Mouse (Mus musculus): ENCODE data around the gene Slc5a6.
A peak's percentile ranks its signal among the peaks of the same experiment; 100 is the strongest.
"Not testable (repeated sequence)": the region's sequence is repeated elsewhere in the genome, so short reads cannot be mapped to it uniquely, and the experiment has no call there.

Gene Slc5a6

DNA sequence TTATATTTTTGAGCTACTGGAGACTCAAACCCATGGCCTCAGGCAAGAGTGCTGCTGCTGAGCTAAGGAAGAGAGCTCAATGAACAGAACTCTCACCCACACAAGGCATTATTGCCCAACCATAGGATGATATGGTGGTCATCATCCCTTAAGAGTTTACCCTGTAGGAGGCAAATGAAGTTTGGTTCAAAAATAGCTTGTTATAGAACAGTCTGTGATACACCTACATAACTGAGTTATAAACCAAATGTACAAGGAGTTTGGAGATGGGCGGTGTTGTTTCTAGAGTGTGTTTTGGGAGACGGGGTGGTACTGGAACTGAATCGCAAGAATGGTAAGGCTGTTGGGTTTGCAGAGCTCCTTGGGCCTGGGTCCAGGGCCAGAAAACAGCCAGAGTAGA lies 21.1 kb upstream of the Slc5a6 start:
- no peak for DNase-seq (ENCODE audit: low spot score)

DNA sequence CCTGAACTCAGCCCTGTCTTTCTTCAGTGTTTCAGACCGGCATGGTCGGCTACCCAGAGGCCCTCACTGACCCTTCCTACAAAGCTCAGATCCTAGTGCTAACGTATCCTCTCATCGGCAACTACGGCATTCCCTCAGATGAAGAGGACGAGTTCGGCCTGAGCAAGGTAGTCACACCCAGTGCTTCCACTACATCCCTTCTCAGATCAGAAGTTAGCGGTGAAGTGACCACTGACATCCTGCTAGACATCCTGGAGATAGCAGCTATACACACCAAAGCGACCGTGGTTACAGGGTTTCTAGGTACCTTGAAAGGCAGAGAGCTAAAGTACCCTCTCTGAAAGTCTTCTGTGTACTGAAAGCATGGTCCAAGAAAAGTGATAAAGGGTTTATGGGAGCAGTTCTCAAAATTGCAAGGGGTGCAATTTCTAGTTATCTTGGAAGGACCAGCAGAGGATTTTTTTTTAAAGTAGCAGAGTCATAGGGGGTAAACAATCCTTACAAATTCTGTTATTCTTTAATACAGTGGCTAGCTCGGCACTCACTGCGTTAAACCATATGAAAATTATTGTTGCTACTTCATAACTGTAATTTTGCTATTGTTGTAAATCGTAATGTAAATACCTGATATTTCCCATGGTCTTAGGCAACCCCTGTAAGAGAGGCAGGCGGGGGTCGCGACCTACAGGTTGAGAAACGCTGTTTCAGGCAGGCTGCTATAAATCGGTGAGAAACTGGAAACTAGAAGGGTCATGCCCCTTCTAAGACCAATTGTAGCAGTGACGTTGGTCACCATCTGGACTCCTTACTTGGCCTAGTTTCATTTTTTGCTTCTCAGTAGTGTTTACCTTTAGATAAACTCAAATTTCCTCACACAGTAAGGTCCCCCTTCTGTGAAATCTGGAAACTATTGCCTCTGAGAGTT lies 6.8 kb upstream of the Slc5a6 start:
- DNase-seq (ENCODE audit: low spot score), result peak; percentile 68

- DNase-seq (ENCODE audit: low spot score), result peak; percentile 97
Measured at GRCm38 (mm10) chr5:31054261-31055215, 5.8 kb upstream of the Slc5a6 start, which contains the start of gene Cad. TSS of gene Cad (plus strand) at chr5:31054780.

DNA sequence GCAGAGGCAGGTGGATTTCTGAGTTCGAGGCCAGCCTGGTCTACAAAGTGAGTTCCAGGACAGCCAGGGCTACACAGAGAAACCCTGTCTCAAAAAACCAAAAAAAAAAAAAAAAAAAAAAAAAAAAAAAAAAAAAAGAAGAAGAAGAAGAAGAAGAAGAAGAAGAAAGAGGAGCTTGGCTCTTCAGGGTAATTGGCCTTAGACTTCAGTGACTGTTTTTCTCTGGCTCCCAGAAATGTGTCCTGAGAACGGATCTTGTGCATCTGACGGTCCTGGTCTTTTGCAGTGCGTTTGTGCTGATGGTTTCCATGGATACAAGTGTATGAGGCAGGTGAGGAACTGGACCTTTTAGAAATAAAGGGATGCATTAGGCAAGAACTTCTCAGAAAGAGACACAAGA lies 5.0 kb upstream of the Slc5a6 start:
- DNase-seq (ENCODE audit: low spot score), result not testable (repeated sequence)

- DNase-seq (ENCODE audit: low spot score), result no peak
Measured at GRCm38 (mm10) chr5:31050427-31050826, 1.7 kb upstream of the Slc5a6 start.

- DNase-seq (ENCODE audit: low spot score), result peak; percentile 99
Measured at GRCm38 (mm10) chr5:31047848-31048762, 619 bp downstream of the Slc5a6 start, which contains the start of gene Atraid. TSS of gene Atraid (plus strand) at chr5:31048312.

DNA sequence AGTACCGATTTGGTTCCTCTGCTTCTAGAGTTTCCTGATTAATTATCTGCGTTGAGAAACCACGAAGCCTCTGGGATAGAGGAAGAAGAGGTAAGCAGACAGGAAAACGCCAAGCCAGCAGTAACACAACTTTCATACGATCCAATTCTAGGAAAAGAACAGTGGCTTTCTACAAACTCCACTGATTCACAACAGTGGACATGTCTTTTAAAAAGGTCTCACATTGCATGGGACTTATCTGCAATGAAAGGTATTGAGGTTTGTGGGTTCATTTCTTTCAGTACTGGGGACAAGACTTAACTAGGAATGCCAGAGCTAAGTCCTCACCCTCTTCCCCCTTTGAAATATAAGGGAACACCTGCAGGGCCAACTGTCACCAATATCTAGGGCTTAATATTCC lies 1.6 kb downstream of the Slc5a6 start:
- DNase-seq (ENCODE audit: low spot score), result no peak

DNA sequence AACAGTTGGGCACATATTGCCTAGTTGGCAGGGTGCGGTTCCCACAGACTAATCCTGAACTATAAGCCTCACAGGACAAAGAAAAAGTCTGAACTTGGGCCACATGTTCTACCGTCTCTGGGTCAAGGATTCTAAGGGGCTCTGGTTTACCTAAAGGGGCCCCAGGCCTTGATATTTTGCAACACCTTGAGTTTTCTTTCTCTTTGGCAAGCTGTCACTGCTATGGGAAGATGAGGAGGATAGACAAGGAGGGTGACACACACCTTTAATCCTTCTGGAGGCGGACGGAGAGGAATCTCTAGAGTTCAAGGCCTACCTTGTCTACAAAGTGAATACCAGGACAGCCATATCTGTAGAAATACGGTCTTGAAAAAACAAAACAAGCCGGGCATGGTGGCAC lies 2.3 kb downstream of the Slc5a6 start:
- no peak for DNase-seq (ENCODE audit: low spot score)

DNA sequence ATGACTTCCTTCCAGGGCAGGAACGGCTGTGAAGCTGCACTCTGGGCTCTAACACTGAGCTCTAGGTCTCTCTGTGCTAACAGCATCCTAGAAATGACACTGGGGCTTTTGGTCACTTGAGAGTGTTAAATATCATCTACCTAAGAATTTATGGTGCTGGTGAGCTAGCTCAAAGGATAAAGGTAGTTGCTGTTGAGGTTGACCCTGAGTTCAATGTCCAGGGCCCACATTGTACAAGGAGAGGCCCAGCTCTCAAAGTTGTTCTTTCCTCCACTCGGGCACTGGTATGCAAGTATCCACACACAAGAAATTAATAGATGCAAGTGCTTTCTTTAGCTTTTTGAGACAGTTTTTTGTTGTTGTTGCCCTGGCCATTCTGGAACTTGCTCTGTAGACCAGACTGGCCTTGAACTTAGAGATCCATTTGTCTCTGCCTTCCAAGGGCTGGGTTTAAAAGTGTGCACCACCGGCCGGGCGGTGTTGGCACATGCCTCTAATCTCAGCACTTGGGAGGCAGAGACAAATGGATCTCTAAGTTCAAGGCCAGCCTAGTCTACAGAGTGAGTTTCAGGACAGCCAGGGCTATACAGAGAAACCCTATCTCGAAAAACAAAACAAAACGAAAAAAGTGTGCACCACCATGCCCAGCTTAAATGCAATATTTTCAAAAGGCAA lies 10.4 kb downstream of the Slc5a6 start:
- DNase-seq (ENCODE audit: low spot score), result no peak

- not testable (repeated sequence) for DNase-seq (ENCODE audit: low spot score)
Measured at GRCm38 (mm10) chr5:31036556-31036955, 12.2 kb downstream of the Slc5a6 start.

DNA sequence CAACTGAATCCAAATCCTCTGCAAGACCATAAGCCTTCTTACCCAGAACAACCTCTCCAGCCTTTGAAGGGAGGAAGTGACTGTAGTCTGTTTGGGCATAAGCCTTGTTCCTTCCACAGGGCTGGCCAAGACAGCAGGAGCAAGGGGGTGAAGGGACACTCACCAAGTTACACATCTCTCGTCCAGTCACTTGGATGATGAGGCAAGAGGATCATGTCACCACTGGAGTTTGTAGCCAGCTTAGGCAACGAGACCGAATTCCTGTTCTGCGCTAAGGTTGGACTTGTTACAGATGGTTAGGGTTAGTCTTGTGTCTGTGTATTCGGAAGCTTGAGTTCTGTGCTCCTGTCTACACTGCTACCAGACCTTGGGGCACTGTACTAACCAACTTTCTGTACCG lies 14.1 kb downstream of the Slc5a6 start:
- no peak for DNase-seq (ENCODE audit: low spot score)

GRCm38 (mm10) chr5:31031508-31031907 lies 17.2 kb downstream of the Slc5a6 start:
- DNase-seq (ENCODE audit: low spot score), result no peak

- DNase-seq (ENCODE audit: low spot score), result no peak
Measured at GRCm38 (mm10) chr5:31030926-31031325, 17.8 kb downstream of the Slc5a6 start.

DNA sequence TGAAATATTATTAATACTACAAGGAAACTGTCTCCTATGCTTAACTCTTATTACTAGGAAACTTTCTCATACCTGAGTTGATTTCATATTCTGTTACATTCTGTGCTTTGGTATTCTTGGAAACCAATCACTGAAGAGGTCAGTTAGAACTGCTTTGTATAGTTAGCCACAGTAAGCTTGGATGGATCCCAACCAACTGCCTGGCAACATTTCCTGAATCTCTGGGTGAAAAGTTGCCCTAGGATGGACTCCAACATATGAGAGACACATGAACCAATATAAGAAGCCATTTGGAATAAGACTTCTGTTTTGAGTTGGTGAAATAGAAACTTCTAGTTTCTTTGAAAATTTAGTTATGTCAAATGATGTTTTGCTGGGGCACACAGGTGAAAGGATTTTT lies 24.1 kb downstream of the Slc5a6 start:
- DNase-seq (ENCODE audit: low spot score), result no peak

GRCm38 (mm10) chr5:31023254-31023653 lies 25.5 kb downstream of the Slc5a6 start:
- DNase-seq (ENCODE audit: low spot score), result no peak

GRCm38 (mm10) chr5:31022690-31023089 lies 26.0 kb downstream of the Slc5a6 start:
- no peak for DNase-seq (ENCODE audit: low spot score)

DNA sequence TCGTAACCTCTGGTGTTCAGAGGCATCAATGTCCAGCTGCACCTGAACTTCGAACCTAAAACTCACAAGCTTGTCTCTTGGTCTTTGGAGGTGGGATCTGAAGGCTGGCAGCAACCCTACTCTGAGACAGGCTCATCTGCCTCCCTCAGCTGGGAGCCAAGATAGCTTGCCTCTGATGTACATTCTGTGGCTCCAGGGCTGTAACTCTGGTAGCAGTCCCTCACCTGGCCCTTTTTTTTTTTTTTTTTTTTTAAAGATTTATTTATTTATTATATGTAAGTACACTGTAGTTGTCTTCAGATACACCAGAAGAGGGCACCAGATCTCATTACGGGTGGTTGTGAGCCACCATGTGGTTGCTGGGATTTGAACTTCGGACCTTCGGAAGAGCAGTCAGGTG lies 26.9 kb downstream of the Slc5a6 start:
- not testable (repeated sequence) for DNase-seq (ENCODE audit: low spot score)

DNA sequence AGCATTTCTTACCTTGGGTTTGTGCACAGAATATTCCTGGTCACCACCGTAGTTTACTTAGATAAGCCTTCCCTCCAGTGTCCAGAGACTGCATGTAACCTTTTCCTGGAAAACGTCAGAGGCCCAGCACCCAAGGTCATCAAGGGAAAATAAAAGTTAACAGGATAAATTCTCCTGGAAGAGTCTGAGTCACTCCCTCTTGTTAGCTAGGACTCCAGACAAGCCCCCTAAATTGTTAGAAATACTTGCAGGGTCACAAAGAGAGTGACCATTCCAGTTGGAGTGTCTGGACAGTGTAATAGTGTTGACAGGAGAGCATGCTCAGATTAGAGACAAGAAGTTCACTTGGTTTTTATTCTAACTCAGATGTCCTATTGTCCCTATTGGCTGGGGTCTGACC lies 32.8 kb downstream of the Slc5a6 start:
- no peak for DNase-seq (ENCODE audit: low spot score)

DNA sequence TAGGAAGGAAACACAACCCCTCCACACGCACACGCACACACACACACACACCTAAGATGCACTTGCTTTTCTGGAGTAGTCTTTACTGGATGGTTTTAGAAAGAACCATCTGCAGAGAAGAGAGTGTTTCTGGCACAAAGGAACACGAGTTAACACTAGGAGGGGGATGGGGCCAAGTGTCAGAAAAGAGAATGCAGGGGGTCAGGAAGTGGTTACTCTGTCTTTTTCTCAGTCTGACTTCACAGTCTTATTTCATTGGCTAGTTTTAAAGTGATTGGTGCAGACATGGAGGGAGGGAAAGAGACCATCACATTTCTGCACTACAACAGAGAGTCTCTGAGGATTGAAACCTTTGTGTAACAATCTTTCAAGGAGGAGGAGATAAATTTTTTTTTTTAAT lies 36.0 kb downstream of the Slc5a6 start:
- no peak for DNase-seq (ENCODE audit: low spot score)

DNA sequence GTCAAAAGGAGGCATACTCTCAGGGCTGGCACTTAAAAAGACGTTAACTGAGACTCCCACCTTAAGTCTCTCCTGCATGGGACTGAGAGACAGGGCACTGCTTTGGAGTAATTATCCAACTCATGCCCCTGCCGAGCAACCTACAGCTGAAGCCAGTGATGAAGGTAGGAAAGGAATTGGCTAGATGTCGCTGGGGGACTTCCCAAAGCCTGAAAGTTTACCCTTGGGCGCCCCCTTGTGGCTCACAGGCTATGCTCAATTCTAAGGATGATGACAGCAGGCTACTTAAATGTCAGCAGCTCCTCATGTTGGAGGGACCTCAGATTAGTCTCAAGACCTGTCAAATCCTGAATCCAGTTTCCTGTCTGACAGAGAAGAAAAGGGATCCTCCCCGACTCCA lies 44.5 kb downstream of the Slc5a6 start:
- peak; percentile 87 for DNase-seq (ENCODE audit: low spot score)

DNA sequence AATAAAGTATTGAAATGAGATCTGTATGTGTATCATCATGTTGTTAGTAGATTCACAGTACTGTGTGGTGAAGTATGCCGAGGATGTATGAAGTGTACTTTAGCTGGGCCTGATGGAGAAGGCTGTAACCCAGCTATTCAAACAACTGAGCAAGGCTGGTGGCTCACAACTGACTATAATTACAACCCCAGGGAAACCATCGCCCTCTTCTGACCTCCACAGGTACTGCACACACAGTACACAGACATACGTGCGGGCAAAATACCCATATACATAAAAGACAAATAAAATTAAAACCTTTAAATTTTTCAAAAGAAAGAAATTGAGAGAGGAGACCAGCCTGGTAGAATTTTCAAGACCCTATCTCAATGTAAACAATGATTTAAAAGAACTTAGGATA lies 47.2 kb downstream of the Slc5a6 start:
- DNase-seq (ENCODE audit: low spot score), result no peak
